Mouse (Mus musculus): ENCODE data around the gene Hfe2.

Gene Hfe2

DNA sequence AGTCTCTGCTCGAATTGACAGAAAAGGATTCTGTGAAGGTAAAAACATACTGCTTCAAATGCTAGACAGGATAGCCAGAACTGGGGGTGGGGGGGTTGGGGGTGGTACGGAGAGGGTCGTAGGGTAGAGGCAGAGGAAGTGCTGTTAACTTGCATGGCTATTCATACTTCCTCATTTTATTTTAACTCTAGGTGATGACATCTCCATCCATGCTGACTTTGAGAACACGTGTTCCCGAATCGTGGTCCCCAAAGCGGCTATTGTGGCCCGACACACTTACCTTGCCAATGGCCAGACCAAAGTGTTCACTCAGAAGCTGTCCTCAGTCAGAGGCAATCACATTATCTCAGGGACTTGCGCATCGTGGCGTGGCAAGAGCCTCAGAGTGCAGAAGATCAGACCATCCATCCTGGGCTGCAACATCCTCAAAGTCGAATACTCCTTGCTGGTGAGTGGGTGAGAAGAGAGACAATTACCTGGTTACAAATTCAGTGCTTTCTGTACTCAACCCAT is 34.5 kb downstream of the Hfe2 start:
- no peak for DNase-seq

DNA sequence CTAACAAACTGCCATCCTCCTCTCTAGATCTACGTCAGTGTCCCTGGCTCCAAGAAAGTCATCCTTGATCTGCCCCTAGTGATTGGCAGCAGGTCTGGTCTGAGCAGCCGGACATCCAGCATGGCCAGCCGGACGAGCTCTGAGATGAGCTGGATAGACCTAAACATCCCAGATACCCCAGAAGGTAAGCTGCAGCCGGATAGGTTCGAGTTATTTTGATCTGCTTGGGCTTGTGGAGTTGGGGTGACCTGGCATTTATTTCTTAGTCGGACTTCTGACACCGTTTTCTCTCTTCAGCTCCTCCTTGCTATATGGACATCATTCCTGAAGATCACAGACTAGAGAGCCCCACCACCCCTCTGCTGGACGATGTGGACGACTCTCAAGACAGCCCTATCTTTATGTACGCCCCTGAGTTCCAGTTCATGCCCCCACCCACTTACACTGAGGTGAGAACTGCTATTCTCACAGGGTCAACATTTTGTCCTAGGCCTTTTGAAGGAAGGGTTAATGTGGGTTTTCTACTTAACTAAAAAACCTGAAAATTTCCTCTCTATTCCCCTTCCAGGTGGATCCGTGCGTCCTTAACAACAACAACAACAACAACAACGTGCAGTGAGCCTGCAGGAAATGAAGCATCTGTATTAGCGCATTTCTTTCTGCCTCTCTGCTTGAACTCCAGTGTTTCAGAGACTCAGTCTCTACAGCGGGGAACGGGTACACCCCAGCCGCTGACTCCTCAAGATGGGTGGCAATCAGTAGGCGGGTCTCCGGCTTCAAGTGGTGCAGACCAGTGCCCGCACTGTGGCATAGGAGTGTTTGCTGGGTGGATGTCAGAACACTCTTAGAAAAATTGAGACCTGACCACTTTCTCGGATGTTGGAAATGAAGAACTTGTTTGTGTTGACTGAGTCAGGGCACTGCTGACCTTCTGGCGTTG is 35.2 kb downstream of the Hfe2 start:
- DNase-seq, result no peak

DNA sequence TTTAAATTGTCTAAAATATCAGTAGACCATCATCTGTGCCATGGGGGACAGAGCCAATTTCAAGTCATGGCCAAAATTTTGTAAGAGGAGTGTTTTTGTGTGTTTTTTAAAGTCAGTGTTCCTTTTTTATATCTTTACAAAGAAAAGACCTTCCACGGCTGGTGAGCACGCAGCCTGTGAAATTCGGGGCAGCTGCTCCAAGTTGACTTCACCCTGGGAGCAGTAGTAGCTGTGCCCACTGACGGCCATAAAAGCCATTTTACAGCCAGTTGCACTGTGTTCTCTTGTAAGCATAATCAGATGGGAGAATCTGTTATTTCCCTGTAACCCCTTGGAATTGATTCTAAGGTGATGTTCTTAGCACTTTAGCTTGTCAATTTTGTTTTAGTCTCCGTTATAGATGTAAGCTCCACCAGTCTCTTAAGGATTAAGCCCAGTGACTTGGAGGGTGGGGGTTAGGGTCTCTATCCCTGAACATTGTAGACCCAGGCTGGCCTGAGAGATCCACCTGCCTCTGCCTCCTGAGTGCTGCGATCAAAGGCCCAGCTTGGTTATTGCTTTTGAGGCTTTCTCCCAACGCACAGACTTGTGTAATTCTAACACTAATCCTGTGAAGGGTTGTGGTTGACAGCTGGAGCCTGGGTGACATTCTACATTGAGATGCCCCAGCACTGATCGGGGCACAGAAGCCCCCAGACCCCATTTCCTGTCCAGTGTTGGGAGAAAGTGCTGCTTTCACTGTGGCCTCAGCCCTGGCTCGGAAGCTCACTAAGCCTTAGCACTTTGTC is 36.1 kb downstream of the Hfe2 start:
- no peak for DNase-seq

DNA sequence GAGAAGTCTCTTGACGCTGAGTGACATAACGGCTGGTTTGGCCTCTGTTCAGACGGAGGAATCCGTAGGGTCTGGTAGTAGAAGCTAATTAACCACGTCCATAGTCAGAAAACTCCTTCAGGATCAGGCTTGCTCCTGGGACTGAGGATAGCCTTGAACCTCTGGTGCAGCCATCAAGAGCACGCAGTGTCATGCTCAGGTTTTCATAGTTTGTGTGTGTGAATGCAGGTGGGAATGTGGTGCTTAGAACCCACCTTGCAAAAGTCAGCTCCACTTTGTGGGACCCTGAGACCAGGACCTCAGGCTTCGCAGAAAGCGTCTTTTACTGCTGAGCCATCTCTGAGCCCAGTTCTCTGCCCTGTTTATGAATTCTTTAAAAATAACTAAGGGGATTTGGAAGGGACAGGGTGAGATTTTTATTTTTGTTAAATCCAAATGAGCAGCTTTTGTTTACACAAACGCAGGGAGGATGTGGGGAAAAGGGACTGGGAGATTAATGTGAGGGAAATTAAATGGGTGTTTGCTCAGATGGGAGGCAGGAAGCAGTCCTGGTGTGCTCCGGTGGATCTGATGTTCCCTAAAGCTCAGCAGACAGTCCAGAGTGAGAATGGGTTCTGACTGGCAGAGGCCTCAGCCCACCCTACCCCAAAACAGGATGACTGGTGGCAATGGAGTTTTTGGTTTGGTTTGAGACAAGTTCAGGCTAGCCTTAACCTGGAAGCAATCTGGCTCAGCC is 37.1 kb downstream of the Hfe2 start:
- no peak for DNase-seq

DNA sequence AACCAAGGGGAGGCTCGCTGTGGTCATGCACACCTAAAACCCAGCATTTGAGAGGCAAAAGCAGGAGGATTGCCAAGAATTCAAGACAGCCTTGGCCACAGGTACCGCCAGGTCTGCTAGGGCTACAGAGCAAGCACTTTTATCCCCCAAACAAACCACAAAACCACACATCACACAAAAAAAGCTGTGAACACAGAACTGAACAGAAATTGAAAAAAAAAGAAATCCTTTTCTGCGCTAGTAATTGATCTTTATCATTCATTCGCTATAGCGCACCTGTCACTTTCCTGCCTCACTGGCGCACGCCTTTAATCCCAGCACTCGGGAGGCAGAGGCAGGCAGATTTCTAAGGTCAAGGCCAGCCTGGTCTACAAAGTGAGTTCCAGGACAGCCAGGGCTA is 38.3 kb downstream of the Hfe2 start:
- no peak for DNase-seq

DNA sequence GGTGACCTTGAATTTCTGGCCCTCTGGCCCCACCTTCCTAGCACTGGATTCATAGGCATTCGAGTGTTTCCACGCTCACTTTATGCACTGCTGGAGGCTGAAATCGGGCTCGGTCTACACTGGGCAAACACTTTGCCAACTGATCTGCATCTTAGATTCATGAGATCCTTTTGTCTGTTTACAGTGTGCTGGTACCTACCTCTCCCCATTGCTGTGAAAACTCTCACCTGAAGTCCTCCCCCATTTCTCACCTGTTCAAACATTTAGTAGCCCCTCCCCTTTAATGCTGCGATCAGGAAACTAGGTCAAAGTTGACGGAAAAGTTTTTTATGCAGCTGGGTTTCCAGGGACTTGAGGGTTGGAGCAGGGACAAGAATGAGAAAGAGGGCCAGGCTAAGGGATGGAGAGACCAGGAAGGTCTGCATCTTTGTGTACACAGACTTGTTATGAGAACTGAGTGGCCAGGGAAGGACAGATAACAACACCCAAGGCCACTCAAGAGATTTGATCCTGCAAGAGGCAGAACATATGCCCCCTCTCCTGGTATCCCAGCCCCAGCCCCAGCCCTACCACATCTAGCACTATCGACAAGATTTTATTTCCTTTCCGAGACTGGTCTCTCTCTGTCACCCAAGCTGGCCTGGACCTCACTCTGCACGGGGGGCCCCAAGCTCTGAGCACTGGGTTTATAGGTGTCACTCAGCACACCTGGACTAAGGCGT is 39.1 kb downstream of the Hfe2 start:
- no peak for DNase-seq

DNA sequence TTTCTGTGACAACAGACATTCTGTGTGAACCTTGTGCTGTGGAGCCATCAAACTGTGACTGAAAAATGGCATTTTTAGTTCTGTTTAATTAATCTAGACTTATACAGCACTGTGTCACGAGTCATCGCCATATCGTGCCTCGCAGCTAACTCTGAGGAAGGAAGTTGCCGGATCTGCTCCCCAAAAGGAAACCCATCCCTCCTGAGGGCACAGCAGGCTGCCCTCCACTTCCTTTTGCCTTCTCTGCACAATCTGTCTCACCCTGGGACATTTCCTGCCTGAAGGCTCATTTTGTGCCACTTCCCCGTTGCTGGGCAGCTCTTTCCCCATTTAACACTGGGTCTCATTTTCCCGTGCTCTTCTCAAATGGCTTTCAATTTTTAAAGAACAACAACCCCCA is 39.7 kb downstream of the Hfe2 start:
- DNase-seq, result no peak

DNA sequence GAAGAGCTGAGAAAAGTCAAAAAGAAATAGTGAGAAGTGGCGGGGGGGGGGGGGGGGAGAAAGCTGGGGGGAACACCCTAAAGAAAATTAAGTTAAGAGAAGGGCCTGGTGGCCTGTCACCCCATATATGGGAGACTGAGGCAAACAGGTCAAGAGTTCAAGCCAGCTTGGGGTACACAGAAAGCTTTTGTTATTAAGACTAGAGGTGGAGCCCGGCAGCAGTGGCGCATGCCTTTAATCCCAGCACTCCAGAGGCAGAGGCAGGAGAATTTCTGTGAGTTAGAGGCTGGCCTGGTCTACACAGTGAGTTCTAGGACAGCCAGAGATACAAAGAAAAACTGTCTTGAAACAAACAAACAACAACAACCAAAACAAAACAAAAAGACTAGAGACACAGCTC is 40.1 kb downstream of the Hfe2 start:
- no peak for DNase-seq

DNA sequence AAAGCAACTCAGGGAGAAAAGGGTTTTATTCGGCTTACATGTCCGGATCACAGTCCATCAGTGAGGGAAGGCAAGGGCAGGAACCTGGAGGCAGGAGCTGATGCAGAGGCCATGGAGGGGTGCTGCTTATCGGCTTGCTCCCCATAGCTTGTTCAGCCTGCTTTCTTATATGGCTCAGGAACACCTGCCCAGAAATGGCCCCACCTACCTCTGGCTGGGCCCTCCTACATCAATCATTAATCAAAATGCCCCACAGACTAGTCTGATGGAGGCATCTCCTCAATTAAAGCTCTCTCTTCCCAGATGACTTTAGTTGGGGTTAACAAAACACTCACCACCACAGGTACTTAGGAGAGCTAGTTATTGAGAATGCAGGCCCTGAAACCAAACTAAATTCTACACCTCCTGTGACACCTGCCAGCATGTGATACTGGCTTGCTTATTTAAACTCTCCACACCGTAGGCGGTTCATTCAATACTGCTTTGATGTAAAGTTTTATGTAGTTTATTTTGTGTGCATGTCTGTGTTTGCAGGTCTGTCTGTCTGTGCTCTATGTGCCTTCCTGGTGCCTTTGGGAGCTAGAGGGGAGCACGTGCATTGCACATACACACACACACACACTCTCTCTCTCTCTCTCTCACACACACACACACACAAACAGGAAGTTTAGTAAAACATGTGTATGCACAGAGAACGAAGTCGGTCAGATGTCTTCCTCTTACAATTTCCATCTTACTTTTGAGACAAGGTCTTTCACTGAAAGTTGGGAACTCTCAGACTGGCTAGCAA is 41.9 kb downstream of the Hfe2 start:
- DNase-seq, result no peak

DNA sequence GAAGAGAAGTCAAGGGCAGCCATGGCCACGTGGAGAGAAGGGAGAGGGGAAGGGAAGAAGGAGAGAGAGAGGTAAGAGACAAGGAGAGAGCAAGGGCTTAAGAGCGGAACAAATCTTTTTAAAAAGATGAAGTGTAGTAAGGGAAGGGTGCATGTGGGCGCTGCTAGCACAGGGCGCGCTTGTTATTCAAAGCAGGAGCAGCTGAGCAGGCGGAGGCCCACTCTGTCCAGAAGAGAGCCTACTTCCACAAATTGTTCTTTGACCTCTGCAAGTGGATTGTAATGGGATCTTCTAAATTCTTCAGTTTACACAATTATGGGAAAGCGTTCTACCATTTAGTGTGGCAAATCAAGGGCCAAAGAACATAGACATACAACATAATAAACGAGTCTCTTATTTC is 43.6 kb downstream of the Hfe2 start:
- no peak for DNase-seq

DNA sequence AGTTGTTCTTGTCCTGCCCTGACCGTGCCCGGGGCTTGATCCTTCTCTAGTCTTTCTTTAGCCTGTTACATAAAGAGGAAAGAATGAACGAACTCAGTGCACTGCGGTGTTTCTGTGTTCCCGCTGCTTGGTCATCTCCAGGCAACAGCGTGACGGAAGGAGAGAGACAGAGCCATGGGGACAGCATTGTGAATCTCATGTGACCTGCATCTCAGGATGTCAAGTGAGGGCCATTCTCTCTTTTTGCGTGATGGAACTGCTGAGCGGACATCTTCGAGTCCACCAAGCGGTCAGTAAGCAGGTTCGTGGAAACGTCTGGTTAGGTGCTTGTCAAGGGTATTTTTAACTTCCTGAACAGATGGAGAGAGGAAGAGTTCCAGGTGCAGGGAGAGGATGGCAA is 44.5 kb downstream of the Hfe2 start:
- no peak for DNase-seq

DNA sequence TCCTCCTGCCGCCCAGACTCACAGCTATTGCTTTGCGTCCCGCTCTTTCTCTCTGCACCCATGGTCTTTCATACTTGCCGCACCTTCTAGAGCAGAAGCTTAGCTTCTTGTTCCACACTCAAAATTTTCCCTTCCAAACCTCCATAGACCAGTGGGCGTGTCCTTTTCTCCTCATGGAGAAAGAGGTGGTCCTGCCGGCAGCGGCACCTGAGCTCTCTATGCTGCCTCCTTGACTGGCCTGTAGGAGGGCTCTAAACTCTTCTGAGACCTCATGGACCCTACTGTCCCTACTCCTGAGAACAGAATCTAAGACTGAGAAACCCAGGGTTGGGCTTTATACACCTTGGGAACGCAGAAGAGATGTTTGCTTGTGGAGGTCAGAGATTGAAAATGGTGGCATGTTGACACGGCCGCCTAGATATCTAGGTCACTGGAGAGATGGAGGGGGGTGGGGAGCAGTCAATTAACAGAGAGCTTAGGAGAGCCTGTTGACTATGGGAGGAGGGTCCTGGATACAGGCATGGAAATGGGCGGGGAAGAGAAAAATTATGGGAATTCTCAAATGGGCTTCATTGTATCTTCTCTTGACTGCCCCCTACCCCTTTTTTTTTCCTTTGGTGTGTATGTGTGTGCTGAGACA is 45.1 kb downstream of the Hfe2 start:
- no peak for DNase-seq

DNA sequence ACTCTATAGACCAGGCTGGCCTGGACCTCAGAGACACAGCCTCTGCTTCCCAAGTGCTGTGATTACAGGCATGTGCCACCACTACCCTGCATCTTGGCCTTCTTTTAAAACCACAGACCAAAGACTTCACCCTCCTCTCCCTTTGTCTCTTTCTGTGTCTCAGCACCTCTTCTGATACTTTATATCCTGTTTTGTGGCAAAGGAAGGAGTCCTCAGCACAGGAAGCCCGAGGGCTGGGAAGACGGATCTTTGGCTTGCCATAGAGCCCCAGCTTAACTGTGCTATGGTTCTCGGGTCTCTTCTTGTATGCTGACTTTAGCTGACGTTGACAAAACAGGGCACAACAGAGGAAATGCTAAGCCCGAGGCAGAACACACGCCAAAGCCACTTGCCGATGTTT is 45.7 kb downstream of the Hfe2 start:
- no peak for DNase-seq

DNA sequence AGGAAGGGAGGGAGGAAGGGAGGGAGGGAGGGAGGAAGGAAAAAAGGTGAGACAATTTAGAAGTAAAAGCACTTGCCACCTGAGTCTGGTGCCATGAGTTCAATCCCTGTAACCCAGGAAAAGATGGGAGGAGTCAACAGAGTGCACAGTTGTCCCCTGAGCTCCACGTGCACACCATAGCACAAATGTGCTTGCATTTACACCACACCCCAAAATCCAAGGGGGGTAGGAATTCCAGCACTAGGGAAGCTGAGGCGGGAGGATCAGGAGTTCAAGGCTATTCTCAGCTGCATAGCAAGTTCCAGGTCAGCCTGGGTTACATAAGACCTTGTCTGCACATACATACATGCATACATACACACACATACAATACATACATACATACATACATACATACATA is 46.4 kb downstream of the Hfe2 start:
- no peak for DNase-seq

DNA sequence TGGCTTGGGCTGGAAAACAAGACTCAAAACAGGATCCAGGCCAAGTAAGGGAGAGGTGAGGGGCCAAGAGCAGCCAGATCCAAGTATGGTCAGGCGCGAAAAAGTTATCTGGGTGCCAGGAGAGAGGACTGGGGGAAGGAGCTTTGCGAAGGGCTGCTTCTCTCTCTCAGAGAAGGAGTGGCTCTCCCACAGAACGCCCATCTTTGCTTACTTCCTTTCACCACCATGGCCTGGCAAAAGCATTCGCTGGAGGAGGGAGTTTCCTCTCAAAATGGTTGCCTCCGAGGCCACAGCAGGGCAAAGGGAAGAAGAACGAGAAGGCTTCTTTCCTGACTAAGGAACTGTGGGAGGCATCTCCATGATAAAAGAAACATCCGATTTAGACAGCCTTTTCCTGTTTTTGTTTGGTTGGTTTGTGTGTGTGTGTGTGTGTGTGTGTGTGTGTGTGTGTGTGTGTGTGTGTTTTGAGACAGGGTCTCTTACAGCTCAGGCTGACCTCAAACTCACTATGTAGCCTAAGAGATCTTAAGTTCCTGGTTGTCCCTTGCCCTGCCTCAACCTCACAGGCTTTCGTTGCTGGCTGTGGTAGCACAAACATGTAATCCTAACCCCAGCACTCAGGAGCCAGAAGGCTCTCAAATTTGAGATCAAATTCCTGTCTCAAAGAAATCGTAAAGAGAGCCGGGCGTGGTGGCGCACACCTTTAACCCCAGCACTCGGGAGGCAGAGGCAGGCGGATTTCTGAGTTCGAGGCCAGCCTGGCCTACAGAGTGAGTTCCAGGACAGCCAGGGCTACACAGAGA is 47.1 kb downstream of the Hfe2 start:
- no peak for DNase-seq

DNA sequence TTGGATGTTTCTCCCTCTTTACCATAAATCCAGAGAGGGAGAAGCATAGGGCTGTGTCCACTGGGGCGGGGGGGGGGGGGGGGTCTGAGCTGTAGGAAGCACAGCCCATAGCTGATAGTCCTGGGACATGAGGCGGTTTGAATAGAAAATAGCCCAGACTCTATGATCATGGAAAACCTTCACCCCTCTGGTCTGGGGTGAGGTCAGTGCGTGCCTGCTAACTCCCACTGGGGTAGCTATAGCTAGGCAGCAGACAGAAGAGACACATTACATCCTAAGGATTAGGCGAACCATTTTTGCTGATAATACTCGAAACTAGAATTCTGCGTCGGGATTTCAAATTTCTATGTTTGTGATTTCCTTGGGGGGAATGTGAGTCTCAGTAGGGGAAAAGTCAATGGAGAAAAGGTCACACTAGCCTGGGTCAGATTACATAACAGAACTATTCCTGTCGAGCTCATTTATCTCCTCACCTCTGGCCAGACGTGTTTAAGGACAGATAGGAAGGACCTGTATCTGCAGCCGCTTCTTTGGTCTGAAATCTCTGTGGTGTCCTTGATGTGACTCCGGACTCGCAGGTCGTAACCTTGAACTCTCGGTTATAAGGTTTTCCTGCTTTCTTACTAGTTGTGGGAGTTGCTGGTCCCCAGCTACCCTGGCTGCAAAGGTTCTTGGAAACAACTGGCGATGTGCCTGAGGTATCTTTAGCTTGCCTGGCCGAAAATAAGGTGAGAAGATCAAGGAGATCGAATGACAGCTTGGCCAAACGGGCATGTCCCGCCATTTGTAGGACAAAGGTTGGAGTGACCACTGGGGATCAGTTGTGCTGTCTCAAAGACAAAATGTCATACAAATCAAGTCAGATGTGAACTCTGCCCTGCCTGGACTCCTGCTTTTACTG is 48.9 kb downstream of the Hfe2 start:
- no peak for DNase-seq

DNA sequence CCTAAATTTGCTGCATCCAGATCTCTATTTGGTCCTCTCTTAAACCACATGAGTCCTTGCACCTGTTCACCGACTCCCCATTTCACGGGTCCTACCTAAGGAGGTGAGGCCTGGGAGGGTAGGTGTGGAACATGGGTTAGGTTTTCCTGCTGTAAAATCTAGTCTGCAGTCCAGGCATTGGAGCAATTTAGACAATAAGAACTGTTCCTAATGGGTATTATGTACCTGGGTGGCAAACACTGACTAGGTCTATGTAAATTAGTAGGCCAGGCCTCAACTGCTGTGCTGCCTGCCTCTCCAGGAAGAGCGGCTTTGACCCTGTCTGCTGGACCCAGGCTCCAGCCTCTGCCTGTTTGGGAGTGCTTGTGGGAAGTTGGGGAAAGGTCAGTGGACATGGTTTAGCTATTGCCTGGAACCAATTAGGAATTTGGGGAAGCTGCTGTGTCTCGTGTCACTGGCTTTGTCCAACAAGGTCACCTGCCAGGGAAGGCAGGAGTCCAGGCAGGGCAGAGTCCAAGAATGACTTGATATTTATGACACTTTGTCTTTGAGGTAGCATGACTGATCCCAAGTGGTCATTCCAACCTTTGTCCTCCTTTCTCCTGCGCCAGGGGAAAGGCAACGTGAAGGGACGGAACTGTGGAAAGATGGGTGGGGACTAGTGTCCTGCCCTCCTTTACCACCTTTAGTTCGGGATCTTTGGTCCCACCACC is 50.5 kb downstream of the Hfe2 start:
- no peak for DNase-seq

DNA sequence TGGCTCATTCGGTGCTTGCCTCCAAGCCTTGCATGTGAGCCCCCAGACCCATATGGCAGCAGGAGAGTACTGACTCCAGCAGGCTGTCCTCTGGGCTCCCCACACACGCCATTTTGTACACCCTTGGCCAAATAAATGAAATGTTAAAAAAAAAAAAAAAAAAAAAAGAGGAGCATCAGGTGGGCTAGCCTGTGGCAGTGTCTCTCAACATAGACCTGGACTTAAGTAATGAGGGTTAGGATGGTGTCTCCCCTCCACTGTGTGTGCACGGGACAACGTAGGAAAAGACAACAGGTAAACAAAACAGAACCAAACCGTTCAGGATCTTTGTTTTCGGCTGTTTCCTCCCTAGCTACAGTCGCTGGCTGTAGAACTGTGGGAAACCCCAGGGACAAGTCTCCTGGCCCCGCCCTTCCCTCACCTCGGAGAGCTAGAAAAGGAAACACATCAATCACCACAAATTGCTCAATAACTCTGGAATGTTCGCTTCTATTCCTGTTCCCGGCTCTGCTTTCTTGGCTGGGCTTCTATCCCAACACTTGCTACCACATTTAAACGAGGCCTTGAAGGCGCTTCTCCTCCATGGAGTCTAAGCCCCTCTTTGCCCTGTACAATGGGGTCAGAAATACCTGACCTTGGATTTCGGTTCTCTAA is 51.2 kb downstream of the Hfe2 start:
- peak; percentile 63 for DNase-seq

Measured in embryo, embryonic 11 days (tissue).